Mouse (Mus musculus) telencephalon, adult 2 months (tissue): Measurements from ENCODE around the gene Tec.

Source experiments
- DNase-seq: peaks from one replicate; pipeline ENCODE4 v3.0.0-alpha.2; 2011; ENCODE audit warnings: low read depth, low spot score

Tec gene

DNA sequence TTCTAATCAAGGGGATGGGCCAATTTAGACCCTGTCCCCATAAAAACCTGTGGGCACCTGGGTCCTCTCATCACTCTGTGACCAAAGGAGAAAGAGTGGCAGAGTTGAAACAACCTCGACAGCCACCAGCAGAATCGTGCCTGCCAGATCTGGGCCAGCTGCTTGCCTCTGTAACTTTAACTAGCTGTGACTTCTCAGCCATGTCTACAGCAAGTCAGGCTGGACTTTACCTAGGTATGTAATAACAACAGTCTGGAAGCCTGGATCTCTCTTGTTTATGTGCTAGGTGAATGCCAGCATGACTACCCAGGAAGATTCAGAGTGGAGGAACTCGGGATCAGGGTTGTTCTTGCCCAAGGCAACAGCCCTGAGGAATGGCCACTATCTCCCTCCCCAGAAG, 83.6 kb downstream of the Tec start:
- DNase-seq: no peak

DNA sequence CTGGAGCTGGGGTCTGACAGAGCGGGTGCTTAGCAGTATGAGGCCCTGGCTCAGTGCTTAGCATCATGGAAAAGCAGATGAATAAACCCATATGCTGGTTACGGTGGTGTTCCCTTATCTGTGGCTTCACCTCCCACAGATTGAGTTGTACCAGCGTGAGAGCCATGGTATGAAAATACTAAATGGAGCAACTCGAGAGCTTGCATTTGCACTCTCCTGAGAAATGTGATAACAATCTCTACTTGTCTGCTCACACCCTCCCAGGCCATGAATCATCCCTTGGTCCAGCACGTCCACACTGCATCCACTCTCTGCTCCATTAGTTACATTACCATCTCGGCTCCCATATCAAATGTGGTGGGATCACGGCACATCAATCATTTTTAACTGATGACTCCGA, 84.3 kb downstream of the Tec start:
- peak; percentile 58 for DNase-seq

DNA sequence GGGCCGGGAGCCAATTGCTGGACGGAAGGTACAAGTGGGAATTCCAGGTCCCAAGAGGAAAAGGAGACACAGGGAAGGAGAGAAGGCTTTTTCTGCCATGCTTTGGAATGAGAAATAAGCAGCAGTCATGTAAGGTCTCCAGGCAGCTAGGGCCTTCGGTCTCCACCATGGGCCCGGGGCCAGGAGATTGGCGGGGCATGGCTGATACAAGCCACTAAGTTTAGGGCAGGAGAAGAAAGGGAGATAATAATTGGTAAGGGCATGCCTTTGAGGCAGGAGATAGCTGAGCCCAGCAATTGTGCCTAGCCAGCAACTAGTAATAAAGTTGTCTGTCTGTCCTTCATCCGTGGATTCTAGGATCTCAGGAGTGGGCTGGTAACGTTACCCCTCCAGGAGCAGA, 85.2 kb downstream of the Tec start:
- no peak for DNase-seq

DNA sequence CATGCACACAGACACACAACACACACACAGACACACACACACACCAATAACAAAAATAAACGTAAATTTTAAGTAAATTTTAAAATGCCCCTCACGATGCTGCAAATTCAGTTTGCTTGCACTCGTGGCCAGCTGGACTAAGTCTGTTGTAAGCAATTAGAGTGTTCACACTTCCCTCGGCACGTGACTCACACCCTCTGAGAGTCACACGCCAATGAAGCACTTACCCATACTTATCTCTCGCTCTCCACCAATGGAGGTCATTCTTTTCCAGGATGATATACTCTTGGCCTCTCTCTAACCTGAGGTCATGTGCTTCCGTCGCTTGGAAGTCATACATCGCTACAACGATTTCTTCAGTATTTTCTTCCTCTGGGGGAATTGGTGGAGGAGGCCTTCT, 86.5 kb downstream of the Tec start:
- DNase-seq: no peak

GRCm38 (mm10) chr5:72776595-72776994, 91.7 kb downstream of the Tec start:
- DNase-seq: no peak

GRCm38 (mm10) chr5:72776127-72776526, 92.2 kb downstream of the Tec start:
- DNase-seq: no peak

DNA sequence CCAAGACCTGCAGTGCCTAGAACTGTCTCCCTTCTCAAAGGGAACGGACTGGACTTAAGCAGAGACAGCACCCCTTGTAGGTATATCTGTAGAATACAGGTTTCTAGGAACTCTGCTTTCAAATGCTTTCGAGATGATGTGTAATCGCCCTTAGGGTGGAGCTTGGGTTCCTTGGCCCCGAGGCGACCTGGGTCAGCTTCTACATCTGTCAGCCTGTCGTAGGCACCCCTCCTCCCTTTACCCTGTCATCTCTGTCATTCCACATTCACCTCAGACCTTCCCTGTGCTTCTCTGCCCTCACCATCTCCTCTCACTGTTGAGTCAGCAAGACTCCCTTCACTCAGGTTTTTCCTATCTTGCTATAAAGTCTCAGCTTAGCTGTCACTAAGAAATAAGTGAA, 98.4 kb downstream of the Tec start:
- DNase-seq: no peak

DNA sequence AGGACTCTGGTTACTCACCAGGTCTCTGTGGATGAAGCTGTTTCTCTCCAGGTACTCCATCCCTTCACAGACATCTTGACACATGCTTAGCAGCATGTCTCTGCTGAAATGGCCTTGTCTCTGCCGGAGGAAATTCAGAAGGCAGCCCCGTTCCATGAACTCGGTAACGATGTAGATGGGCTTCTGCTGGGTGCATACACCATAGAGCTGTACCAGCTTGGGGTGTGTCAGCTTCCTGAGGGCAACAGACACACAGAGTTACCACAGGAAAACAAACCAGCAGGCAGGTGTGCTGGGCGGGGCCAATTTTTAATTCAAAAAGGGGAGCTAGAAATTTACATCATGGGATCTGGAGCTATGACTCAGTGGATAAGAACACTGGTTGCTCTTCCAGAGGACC, 104.7 kb downstream of the Tec start:
- no peak for DNase-seq

DNA sequence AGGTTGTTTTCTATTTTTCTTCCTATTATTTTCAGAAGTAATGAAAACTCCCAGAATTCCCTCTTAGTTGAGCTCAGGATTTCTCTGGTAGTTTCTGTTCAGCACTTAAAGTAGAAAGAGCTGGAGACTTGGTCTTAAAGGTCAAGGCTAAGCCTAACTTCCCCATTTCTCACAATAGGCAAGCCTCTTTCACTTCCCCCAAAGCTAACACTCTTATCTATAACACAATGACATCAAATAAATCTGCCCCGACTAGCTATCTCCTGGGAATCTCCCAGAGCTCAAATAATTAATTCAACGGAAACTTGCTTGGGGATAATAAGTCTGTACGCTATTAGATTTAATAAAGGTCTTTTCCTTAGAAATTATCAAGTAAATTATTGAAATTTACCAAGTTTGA, 105.3 kb downstream of the Tec start:
- DNase-seq: no peak

- no peak for DNase-seq
Measured at GRCm38 (mm10) chr5:72761758-72762157, 106.5 kb downstream of the Tec start.

DNA sequence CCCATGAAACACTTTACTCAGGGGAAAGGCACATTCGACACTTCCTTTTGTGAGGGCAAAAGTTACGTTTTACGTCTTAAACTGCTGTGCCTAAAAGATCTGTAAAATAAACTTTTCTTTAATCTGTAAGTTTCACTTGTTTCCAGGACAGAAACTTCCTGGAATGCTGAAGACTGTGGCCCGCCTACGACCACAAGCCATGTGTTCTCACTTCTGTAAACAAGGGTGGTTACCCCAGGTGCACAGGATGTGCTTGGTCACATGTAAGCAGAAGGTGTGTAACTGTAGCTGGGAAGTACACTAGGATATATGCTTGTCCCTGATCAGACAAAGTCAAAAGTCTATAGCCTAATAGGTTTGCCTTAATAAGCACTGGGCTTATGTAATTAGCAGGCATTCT, 107.0 kb downstream of the Tec start:
- no peak for DNase-seq

GRCm38 (mm10) chr5:72758925-72759924, 109.1 kb downstream of the Tec start:
- no peak for DNase-seq

DNA sequence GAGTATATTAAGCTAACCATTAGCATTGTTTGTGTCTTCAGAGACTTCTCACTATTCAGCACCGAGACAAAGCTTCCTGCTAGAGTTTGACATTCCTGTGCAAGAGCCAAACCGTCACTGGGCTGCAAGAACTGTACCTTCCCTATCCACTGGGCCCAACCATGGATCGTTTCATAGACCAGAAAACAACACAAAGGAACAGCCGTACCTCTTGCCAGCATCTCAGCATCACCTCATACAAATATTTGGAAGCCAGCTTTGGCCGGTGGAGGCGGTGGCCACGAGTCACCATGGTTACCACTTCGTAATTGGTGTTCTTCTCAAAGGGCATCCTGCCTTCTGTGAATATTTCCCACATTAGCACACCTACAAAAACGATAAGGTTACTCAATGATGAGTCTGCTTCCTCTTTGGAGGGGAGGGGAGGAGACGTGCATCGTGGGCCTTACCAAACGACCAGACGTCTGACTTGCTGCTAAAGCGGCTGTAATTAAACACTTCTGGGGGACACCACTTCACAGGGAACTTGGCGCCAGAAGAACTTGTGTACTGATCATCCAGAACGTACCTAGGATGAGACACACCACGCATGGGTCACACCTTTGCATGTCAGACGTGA, 111.0 kb downstream of the Tec start:
- no peak for DNase-seq

DNA sequence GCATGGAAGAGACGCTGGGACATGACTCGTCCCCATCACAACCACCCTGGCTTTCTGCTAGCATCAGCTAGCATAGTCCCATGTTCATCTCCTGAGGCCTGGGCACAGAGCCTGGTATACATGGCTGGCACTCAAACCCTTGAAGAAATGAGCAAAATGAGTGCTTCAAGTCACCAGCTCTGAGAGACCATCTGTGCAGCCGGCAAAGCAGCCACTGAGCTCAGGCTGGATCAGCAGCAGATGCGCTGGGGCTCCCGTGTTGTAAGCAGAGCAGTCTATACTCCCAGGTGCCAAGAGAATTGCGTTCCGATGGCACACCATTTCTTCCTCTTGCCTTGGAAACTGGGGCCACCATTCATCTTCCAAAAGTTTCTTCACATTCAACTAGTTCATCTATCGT, 112.3 kb downstream of the Tec start:
- DNase-seq: peak; percentile 58

DNA sequence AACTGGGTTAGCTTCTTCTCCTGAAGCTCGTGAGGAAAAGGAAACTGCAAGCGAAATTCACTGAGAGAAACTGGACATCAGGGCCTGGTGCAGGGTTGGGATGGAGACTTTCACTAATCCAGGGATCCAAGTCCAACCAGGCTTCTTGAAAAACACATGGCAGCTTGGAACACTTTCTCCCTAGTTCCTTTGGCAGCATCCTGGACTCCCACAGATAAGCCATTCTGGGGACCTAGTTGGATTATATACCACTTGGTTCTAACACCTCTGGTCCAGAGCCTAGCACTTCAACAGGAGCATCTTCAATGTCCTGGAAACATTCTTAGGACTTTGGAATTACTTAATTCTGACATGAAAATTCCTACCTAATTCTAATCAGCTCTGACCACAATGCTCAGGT, 113.2 kb downstream of the Tec start:
- no peak for DNase-seq

DNA sequence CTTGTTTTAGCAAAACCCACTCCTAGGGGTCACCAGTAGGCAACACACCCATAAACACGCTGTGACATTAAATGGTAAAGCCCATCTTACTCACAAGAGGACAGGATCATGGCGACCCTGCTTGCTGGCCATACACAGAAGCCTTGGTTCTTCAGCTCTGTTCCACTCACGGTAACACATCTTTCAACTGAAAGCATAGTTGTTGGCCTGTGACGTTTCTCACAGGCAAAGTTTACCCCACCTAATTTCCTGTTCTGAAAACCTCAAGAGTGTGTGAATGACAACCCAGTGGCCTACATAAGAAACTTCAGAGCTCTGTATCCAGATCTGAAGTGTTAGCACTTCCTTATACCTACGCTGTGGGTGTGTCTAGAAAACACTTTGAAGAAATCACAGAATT, 115.7 kb downstream of the Tec start, which contains the start of gene Txk:
Gene Txk, minus strand, starts transcription at position 193 of the 400 bp plus-strand sequence.
- no peak for DNase-seq

- DNase-seq: no peak
Measured at GRCm38 (mm10) chr5:72751056-72751758, 117.1 kb downstream of the Tec start.

- DNase-seq: no peak
Measured at GRCm38 (mm10) chr5:72750226-72750625, 118.1 kb downstream of the Tec start.

DNA sequence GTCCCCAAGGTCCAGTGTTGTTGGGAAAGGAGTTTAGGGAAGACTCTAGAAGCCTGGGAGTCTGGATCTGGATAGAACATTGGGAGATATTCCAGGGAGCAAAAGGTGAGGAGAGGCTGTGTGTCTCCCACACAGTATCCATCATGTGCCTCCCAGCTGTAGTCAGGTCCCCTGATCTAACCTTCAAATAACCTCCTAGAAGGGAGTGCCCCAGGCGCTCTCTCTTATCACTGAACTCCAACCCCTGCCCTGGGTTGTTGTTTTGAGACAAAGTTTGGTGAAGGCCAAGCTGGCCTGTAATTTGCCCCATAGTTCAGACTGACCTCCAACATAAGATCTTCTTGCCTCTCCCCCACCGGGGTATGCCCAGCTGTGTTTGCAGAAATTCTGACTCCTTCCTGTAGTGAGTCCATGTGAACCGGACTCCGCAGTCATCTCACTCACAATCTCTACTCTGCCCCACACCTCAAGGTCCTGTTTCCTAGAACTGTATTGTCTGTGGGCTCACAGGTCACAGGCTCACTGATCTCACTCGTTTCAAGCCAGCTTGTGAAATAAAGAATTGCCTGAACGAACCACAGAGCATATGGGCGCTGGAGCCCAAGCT, 119.5 kb downstream of the Tec start:
- DNase-seq: no peak

- DNase-seq: peak; percentile 85
Measured at GRCm38 (mm10) chr5:72747384-72747783, 120.9 kb downstream of the Tec start.

DNA sequence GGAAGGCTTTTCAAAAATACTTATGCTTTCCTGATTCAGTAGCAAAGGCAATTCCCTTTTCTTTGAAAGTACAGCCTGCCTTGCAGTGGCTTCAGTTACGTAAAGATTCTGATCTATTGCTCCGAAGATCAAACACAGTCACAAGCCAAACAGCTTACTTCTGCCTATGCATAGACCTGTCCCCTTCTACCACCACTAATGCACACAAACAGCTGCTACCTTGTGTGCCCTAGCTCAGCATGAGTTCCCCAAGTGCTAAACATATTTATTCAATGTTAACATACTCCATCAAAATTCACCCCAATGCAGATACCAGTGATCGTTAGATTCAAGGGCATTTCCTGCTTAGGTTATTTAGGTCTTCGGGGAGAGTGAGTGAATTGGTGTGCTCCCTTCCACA, 121.8 kb downstream of the Tec start:
- DNase-seq: no peak

DNA sequence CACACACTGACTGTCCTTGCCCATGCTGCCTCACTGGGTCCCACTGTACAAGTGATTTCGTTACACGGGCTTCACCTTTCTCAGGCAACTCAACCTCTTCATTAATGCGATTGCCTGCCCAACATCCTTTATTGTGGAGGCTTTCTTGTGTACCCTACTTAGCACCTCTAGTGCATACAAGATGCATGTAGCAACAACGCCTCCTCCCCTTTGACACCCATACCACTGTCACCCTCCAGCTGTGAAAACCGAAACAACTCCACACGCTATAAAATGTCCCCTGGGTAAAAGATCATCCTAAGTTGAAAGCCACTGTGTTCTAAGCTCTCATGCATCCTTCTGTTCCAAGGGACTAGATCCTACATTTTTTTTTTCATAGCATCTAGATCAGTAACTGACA, 125.2 kb downstream of the Tec start:
- DNase-seq: no peak
